ENCODE assay signal across 17 mouse cellular contexts in genomic region chr11:45853916-45854315, GRCm38 (mm10). TPM values are rescaled to one million over a fixed set of nuclear protein-coding genes. Genes with fewer than 3 reads are reported as not detected.
DNase-seq lines count a peak whose midpoint lies in the region; ATAC-seq and TF ChIP-seq lines count a peak whose summit lies in the region.
"Had no signal": no experiment of that assay in that cellular context is flagged by ENCODE, and none has a peak within 500 bp of the region (broad histone marks: within the 10 kb centered on the region; RNA-seq: fewer than 3 reads in every experiment).

No protein-coding gene starts in this region.

- peak overlapping the region; percentile 83; the same call in 1 of the 2 replicates for H3K4me2 ChIP-seq in heart, embryonic 13.5 days
- H3K4me2 ChIP-seq in liver, embryonic 14.5 days (ENCODE audit: low read depth), result peak overlapping the region; percentile 76
- H3K4me2 ChIP-seq in forebrain, embryonic 12.5 days, result no peak overlapping the region

- H3K4me3 ChIP-seq in heart, embryonic 13.5 days, result no peak overlapping the region
- no peak overlapping the region for H3K4me3 ChIP-seq in heart, adult 2 months
- peak overlapping the region; percentile 91 for H3K4me3 ChIP-seq in megakaryocyte, embryonic 14.5 days (replicated peaks)
- peak overlapping the region in 1 of 2 experiments; percentile 97; a peak in 2 of 4 replicates for H3K4me3 ChIP-seq in liver, embryonic 14.5 days (ENCODE audit: insufficient read depth in 1 of 2, low read depth in 2 of 2, low read length in 2 of 2)
- H3K4me3 ChIP-seq in forebrain, embryonic 12.5 days (replicated peaks), result no peak overlapping the region
- H3K4me3 ChIP-seq: neural tube, embryonic 12.5 days had no signal

- DNase-seq in heart, adult 2 months, result no peak
- peak in 1 of 3 experiments; percentile 33 for DNase-seq in liver, embryonic 14.5 days (ENCODE audit: low read depth in 3 of 3, low spot score in 3 of 3)
- DNase-seq in natural killer cell, adult 2 months (ENCODE audit: low spot score in 2 of 2), result no peak
- no peak for DNase-seq in thymus, postnatal 14 days
- DNase-seq: cerebellum, adult 18-20 months; heart, postnatal 36 days; right cerebral cortex, postnatal 4 days; thymus, adult 2 months had no signal

- peaks cover 17% of the 10 kb centered on the region for H3K36me3 ChIP-seq in heart, embryonic 13.5 days
- H3K36me3 ChIP-seq in heart, adult 2 months (ENCODE audit: control insufficient read depth, insufficient read depth, low read length), result peaks cover 21% of the 10 kb centered on the region
- H3K36me3 ChIP-seq in megakaryocyte, embryonic 14.5 days (replicated peaks; ENCODE audit: low read length), result peaks cover 52% of the 10 kb centered on the region
- peaks cover 14% of the 10 kb centered on the region for H3K36me3 ChIP-seq in liver, embryonic 14.5 days (replicated peaks; ENCODE audit: control insufficient read depth, insufficient read depth, low read depth)
- peaks cover 17% of the 10 kb centered on the region for H3K36me3 ChIP-seq in forebrain, embryonic 12.5 days (replicated peaks)

- H3K9me3 ChIP-seq in heart, embryonic 13.5 days, result no peaks in the 10 kb centered on the region
- no peaks in the 10 kb centered on the region for H3K9me3 ChIP-seq in megakaryocyte, embryonic 14.5 days
- H3K9me3 ChIP-seq in liver, embryonic 14.5 days (ENCODE audit: control insufficient read depth, low read length), result no peaks in the 10 kb centered on the region
- H3K9me3 ChIP-seq in forebrain, embryonic 12.5 days, result no peaks in the 10 kb centered on the region
- H3K9me3 ChIP-seq: limb, embryonic 15.5 days; neural tube, embryonic 12.5 days had no signal

- no peak for TF ChIP-seq EP300 in heart, adult 2 months (IDR thresholded peaks at IDR 0.05; ENCODE audit: insufficient read depth, low read depth, low read length)
- TF ChIP-seq EP300 in liver, embryonic 14.5 days (IDR thresholded peaks at IDR 0.05; ENCODE audit: low read depth), result no peak

- 83% methylated on average over 2 of the region's 2 CpGs for WGBS in heart, embryonic 13.5 days
- 88% methylated on average over 2 of the region's 2 CpGs for WGBS in heart, adult 2 months
- 56% methylated on average over 2 of the region's 2 CpGs for WGBS in liver, embryonic 14.5 days (ENCODE audit: insufficient replicate concordance)
- WGBS in forebrain, embryonic 12.5 days, result 90% methylated on average over 2 of the region's 2 CpGs

- TF ChIP-seq CTCF in heart, adult 2 months (IDR thresholded peaks at IDR 0.05), result no peak
- no peak for TF ChIP-seq CTCF in liver, embryonic 14.5 days (IDR thresholded peaks at IDR 0.05; ENCODE audit: low read depth)

- peaks cover 57% of the 10 kb centered on the region for H3K4me1 ChIP-seq in heart, embryonic 13.5 days
- peaks cover 8% of the 10 kb centered on the region for H3K4me1 ChIP-seq in heart, adult 2 months (ENCODE audit: control insufficient read depth, insufficient read depth, low read length)
- H3K4me1 ChIP-seq in megakaryocyte, embryonic 14.5 days, result peaks cover 76% of the 10 kb centered on the region
- H3K4me1 ChIP-seq in liver, embryonic 14.5 days (replicated peaks; ENCODE audit: control insufficient read depth in 2 of 2, insufficient read depth in 2 of 2, low read length in 1 of 2), result peaks cover 44 to 45% of the 10 kb centered on the region in 2 experiments
- peaks cover 29% of the 10 kb centered on the region for H3K4me1 ChIP-seq in forebrain, embryonic 12.5 days

- H3K27ac ChIP-seq in heart, embryonic 13.5 days (replicated peaks), result no peak overlapping the region
- H3K27ac ChIP-seq in heart, adult 2 months, result no peak overlapping the region
- H3K27ac ChIP-seq in liver, embryonic 14.5 days, result peak overlapping the region; percentile 91
- no peak overlapping the region for H3K27ac ChIP-seq in forebrain, embryonic 12.5 days
- H3K27ac ChIP-seq: hindbrain, postnatal 0 days; limb, embryonic 15.5 days; neural tube, embryonic 12.5 days had no signal

- TF ChIP-seq POLR2A in heart, adult 2 months (IDR thresholded peaks at IDR 0.05; ENCODE audit: insufficient read depth, low read depth, low read length), result no peak

- no peaks in the 10 kb centered on the region for H3K27me3 ChIP-seq in heart, embryonic 13.5 days (replicated peaks)
- H3K27me3 ChIP-seq in heart, adult 2 months (ENCODE audit: control insufficient read depth, insufficient read depth, low read length), result no peaks in the 10 kb centered on the region
- no peaks in the 10 kb centered on the region for H3K27me3 ChIP-seq in megakaryocyte, embryonic 14.5 days (replicated peaks)
- no peaks in the 10 kb centered on the region for H3K27me3 ChIP-seq in liver, embryonic 14.5 days (ENCODE audit: control insufficient read depth, insufficient read depth, low read length)
- H3K27me3 ChIP-seq in forebrain, embryonic 12.5 days, result no peaks in the 10 kb centered on the region
- H3K27me3 ChIP-seq: neural tube, embryonic 12.5 days had no signal

- H3K79me2 ChIP-seq in heart, adult 2 months (replicated peaks; ENCODE audit: control insufficient read depth, insufficient read depth, low read length), result peaks cover 3% of the 10 kb centered on the region

- H3K9ac ChIP-seq in heart, embryonic 13.5 days, result 0 out of 2 replicates have a peak overlapping the region, but pooled peaks have one; percentile 26
- H3K9ac ChIP-seq in heart, adult 2 months (ENCODE audit: low read depth, low read length), result no peak overlapping the region
- H3K9ac ChIP-seq in liver, embryonic 14.5 days (replicated peaks), result peak overlapping the region; percentile 68
- H3K9ac ChIP-seq in forebrain, embryonic 12.5 days, result no peak overlapping the region
- H3K9ac ChIP-seq: limb, embryonic 15.5 days; neural tube, embryonic 12.5 days had no signal

- ATAC-seq in heart, embryonic 13.5 days (ENCODE audit: extremely low read depth, insufficient number of reproducible peaks, low FRiP score, low TSS enrichment), result no peak
- ATAC-seq in megakaryocyte, adult 5-6 weeks (ENCODE audit: poor library complexity, severe bottlenecking), result no peak
- peak; percentile 14; the same call in 1 of the 2 replicates for ATAC-seq in liver, embryonic 14.5 days (ENCODE audit: insufficient read depth)
- no peak for ATAC-seq in forebrain, embryonic 12.5 days (ENCODE audit: low FRiP score)
- ATAC-seq: forebrain, embryonic 14.5 days; hindbrain, postnatal 0 days; midbrain, embryonic 16.5 days had no signal

- intact Hi-C loops in heart, adult 2 months (cut with DNase I), result no loop called here

RNA-seq across cellular contexts. Expression of gene Clint1, which starts 2.1 kb away (rescaled TPM):
- 50.6 and 52.6 TPM in 2 replicates for polyA plus RNA-seq in heart, embryonic 13.5 days (2015; fragmentation: Nextera tagmentation; extraction: Ambion mirVana)
- 10 to 100 TPM; 42.0 to 45.7 TPM for total RNA-seq in heart, adult 2 months (2021)
- polyA plus RNA-seq in heart, adult 2 months (2012; rRNA removed), result 29.5 and 41.1 TPM in 2 replicates
- polyA plus RNA-seq in megakaryocyte, embryonic 14.5 days (2012; ENCODE audit: insufficient read depth, low replicate concordance), result 38.7 and 59.4 TPM in 2 replicates
- total RNA-seq in megakaryocyte, adult 5-6 weeks (2015), result 146 and 147 TPM in 2 replicates
- 172 and 194 TPM in 2 replicates for total RNA-seq in megakaryocyte, adult 5-6 weeks (2017)
- polyA plus RNA-seq in liver, embryonic 14.5 days (2012; rRNA removed), result 36.3 and 46.0 TPM in 2 replicates
- polyA plus RNA-seq in liver, embryonic 14.5 days (2014; fragmentation: Nextera tagmentation; extraction: Ambion mirVana), result 41.6 and 43.3 TPM in 2 replicates
- 76.0 and 77.9 TPM in 2 replicates for polyA plus RNA-seq in forebrain, embryonic 12.5 days (2016; fragmentation: Nextera tagmentation; extraction: Ambion mirVana)

Comparison
In these comparisons a context has a peak if more than half of its experiments do, and no peak if none do; other contexts are left out.
1. H3K9ac ChIP-seq: peak in heart, embryonic 13.5 days (single experiment) and liver, embryonic 14.5 days (single experiment); none in heart, adult 2 months (single experiment) and forebrain, embryonic 12.5 days (single experiment).